Mouse (Mus musculus): ENCODE measurements around the gene Ankrd13b. TPM values are rescaled to one million over a fixed set of nuclear protein-coding genes. Genes with fewer than 3 reads are reported as not detected.

The Ankrd13b gene
- polyA plus RNA-seq, 1 experiment, result 280 TPM

DNA sequence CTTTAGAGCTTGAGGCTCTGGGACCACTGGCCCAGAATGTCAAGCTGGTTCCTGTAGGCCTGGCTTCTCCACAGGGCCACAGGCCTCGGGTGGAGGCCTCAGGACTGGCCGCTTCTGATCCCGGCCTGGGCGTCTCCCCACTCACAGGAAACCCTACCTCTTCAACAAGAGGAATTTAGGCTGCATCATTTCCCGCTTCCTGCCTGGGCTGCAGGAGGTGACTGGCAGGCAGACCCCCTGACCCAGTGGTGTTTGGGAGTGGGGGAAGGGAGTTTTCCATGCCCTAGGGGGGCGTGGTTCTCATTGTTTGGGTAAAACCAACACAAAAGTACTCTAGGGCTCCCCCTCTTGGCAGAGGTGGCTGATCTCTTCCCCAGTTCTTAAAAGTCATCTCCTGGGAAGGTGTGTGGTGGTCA, 7.9 kb upstream of the Ankrd13b start:
- TF ChIP-seq CTCF (IDR thresholded peaks at IDR 0.05; ENCODE audit: borderline replicate concordance, extremely low read depth, insufficient read depth, insufficient read length) (peak; percentile 23; the same call in 1 of the 2 replicates), POLR2A (IDR thresholded peaks at IDR 0.05; ENCODE audit: borderline replicate concordance, extremely low read depth, insufficient read depth, insufficient read length, poor library complexity, severe bottlenecking) (no peak)
- DNase-seq (ENCODE audit: low read depth), result no peak

DNA sequence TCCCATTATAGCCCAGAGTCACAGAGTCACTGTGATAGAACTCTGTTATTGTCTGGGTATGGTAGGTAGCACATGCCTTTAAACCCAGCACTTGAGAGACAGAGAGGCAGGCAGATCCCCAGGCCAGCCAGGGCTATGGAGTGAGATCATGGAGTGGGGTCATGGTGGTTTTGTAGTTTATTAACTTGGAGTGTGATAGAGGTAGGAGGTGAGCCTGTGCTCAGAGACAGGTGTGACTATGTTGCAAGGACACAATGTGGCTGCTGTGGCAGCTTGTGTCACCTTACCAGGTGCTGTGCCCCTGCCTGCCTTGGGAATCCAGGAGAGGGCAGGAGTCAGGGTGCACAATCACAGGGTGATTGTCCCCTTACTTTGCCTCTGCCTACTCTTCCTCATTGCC, 6.0 kb upstream of the Ankrd13b start:
- TF ChIP-seq CTCF (IDR thresholded peaks at IDR 0.05; ENCODE audit: borderline replicate concordance, extremely low read depth, insufficient read depth, insufficient read length) (no peak), POLR2A (IDR thresholded peaks at IDR 0.05; ENCODE audit: borderline replicate concordance, extremely low read depth, insufficient read depth, insufficient read length, poor library complexity, severe bottlenecking) (no peak)
- DNase-seq (ENCODE audit: low read depth), result no peak

- TF ChIP-seq POLR2A (IDR thresholded peaks at IDR 0.05; ENCODE audit: borderline replicate concordance, extremely low read depth, insufficient read depth, insufficient read length, poor library complexity, severe bottlenecking) (no peak), CTCF (IDR thresholded peaks at IDR 0.05; ENCODE audit: borderline replicate concordance, extremely low read depth, insufficient read depth, insufficient read length) (no peak)
- DNase-seq (ENCODE audit: low read depth), result no peak
These were observed 5.3 kb upstream of the Ankrd13b start for GRCm38 (mm10) chr11:77494782-77495181.

GRCm38 (mm10) chr11:77494344-77494676, 4.8 kb upstream of the Ankrd13b start:
- no peak for DNase-seq (ENCODE audit: low read depth)
- TF ChIP-seq CTCF (IDR thresholded peaks at IDR 0.05; ENCODE audit: borderline replicate concordance, extremely low read depth, insufficient read depth, insufficient read length) (no peak), POLR2A (IDR thresholded peaks at IDR 0.05; ENCODE audit: borderline replicate concordance, extremely low read depth, insufficient read depth, insufficient read length, poor library complexity, severe bottlenecking) (no peak)

DNA sequence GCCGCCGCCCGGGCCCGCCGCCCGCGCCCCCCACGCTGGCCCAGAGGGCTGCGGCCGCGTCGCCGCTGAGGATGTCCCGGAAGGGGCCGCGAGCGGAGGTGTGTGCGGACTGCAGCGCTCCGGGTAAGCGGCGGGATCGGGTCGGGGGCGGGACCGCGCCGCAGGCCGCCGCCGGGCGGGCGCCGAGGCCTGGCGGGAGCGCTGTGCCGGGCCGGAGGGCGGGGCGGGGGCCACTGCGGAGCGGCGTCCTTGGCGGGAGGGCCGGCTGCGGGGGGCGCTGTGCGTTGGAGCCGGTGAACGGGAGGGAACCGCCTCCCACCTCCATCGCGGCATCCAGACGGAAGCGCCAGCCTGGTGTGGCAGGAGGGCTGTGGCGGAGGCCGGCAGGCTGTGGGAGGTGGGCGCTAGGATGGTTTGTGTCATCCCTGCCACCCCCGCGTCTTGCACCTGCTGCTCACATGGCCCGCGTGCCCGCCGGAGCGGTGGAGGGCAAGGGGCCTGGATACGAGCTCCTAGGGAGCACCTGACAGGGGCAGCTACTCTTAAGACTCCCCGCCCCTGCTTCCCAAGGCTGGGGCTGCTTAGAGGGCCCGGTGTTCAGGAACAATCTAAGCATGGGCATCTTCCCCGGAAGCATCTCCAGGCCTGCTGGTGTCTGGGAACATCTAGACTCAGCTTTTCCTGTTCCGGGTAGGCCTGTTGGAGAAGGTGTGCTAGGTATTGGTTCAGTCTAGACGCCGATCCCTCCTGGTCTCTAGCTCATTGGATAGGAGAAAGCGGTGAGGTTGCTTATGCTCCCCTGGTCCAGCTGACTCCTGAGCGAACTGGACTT, 4.2 kb upstream of the Ankrd13b start, which contains the start of gene Git1:
TSS of gene Git1 (plus strand) at position 51 of the 832 bp plus-strand sequence.
- no peak for TF ChIP-seq CTCF (IDR thresholded peaks at IDR 0.05; ENCODE audit: borderline replicate concordance, extremely low read depth, insufficient read depth, insufficient read length)
- TF ChIP-seq POLR2A (IDR thresholded peaks at IDR 0.05; ENCODE audit: borderline replicate concordance, extremely low read depth, insufficient read depth, insufficient read length, poor library complexity, severe bottlenecking), result no peak
- peak; percentile 60 for DNase-seq (ENCODE audit: low read depth)

DNA sequence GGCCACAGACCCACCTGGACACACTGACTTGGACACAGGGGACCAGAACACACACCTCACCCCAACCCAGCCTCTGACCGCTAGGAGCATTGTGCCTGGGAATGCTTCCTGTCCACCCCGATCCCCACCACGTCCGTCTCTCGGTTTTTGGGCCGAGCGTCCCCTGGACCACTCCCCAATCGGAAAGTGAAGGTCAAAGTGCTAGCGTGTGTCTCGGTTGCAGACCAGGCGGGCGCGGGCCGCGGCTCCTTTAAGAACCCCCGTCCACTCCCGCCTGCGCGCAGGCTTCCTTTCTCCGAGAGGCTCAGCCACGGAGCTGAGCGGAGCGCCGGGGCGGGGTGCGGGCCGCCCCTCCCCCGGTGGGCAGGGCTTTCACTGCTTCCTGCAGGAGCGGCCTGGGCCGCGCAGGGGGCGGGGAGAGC, 3.4 kb upstream of the Ankrd13b start:
- peak; percentile 98 for DNase-seq (ENCODE audit: low read depth)
- peak; percentile 24; the same call in 1 of the 2 replicates for TF ChIP-seq CTCF (IDR thresholded peaks at IDR 0.05; ENCODE audit: borderline replicate concordance, extremely low read depth, insufficient read depth, insufficient read length)
- peak; percentile 21; the same call in 1 of the 2 replicates for TF ChIP-seq POLR2A (IDR thresholded peaks at IDR 0.05; ENCODE audit: borderline replicate concordance, extremely low read depth, insufficient read depth, insufficient read length, poor library complexity, severe bottlenecking)

DNA sequence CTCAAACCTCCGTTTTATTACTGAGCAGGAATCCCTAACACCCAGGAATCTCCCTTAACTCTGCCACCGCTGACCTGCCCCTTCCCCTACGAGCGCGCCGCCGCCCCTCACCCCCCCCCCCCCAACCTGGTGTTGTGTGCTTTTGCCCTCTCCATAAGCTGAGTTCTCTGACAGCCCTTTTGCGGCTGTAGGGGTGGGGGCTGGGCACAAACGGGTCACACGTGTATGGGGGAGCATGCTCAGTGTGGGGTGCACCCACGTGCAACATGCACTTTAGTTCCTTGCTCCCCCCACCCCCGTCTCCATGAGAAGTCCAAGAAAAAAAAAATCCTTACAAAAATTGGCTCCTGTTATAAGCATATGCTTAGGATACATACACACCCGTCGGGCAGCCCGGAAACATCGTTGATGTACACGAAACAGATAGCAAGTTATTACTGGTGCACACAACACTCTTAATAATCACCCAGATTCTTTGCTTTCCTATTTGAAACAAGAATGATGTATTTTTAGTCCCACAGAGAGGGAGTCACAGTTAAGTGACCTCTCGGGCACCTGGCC, 2.9 kb upstream of the Ankrd13b start:
- peak; percentile 51 for DNase-seq (ENCODE audit: low read depth)
- TF ChIP-seq POLR2A (IDR thresholded peaks at IDR 0.05; ENCODE audit: borderline replicate concordance, extremely low read depth, insufficient read depth, insufficient read length, poor library complexity, severe bottlenecking) (no peak), CTCF (IDR thresholded peaks at IDR 0.05; ENCODE audit: borderline replicate concordance, extremely low read depth, insufficient read depth, insufficient read length) (no peak)

- TF ChIP-seq CTCF (IDR thresholded peaks at IDR 0.05; ENCODE audit: borderline replicate concordance, extremely low read depth, insufficient read depth, insufficient read length) (no peak), POLR2A (IDR thresholded peaks at IDR 0.05; ENCODE audit: borderline replicate concordance, extremely low read depth, insufficient read depth, insufficient read length, poor library complexity, severe bottlenecking) (0 out of 2 replicates have a peak, but pooled peaks have one; percentile 3)
- DNase-seq (ENCODE audit: low read depth), result peak; percentile 89
These were observed 2.2 kb upstream of the Ankrd13b start for GRCm38 (mm10) chr11:77491502-77492291.

DNA sequence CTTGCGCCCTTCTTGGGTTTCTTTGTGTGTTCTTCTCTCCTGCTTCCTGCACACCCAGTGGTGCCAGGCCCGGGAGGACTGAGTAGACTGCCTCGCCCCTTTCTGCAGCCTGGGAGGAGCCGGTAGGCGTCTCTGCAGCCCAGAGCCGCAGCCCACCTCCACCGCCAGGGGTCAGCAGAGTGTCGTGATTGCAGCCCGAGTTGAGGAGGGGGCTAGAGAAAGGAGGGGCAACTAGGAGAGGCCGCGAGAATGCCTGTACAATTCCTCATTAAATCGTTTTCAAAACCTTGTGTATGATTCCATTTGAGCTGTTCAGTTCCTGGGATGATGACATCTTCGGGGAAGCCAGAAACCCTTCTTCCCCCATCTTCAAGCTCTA, 1.6 kb upstream of the Ankrd13b start:
- DNase-seq (ENCODE audit: low read depth), result peak; percentile 98
- TF ChIP-seq CTCF (IDR thresholded peaks at IDR 0.05; ENCODE audit: borderline replicate concordance, extremely low read depth, insufficient read depth, insufficient read length), result peak; percentile 98
- no peak for TF ChIP-seq POLR2A (IDR thresholded peaks at IDR 0.05; ENCODE audit: borderline replicate concordance, extremely low read depth, insufficient read depth, insufficient read length, poor library complexity, severe bottlenecking)

DNA sequence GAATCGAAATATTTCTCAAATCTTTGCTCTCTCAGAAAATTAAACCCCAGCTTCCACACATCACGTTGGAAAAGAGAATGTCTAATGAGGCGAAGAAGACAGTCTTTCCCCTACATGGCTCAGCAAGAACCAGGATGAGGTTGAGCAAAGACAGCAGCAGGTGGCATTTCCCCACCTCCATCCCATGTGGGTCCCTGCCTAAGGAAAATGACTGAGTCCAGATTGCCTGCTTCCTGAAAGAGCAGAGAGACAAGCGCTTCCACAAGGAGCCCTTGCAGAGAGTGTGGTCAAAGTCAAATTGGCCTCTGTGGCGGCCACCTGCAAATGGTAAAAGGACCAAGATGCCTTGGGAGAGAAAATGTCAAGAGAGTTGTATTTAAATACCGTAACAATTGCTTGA, 973 bp upstream of the Ankrd13b start:
- TF ChIP-seq CTCF (IDR thresholded peaks at IDR 0.05; ENCODE audit: borderline replicate concordance, extremely low read depth, insufficient read depth, insufficient read length) (no peak), POLR2A (IDR thresholded peaks at IDR 0.05; ENCODE audit: borderline replicate concordance, extremely low read depth, insufficient read depth, insufficient read length, poor library complexity, severe bottlenecking) (no peak)
- no peak for DNase-seq (ENCODE audit: low read depth)
